Mouse (Mus musculus) intestine, postnatal 0 days (tissue): ENCODE measurements around the gene Mnd1. TPM values are rescaled to one million over a fixed set of nuclear protein-coding genes. Genes with fewer than 3 reads are reported as not detected.

ENCODE experiments used
- ATAC-seq: fragments of 200-750 bp; cut with Nextera tagmentation; 2 replicates; pipeline ENCODE4 v1.8.0; 2017; ENCODE audit warnings: mild to moderate bottlenecking, moderate TSS enrichment, moderate library complexity
- H3K27ac ChIP-seq: fragments of 300-500 bp; sonication (generic); 2 replicates; pipeline ENCODE4 v1.5.1; 2014; ENCODE audit warnings: mild to moderate bottlenecking, low read depth, low read length, moderate library complexity
- H3K27me3 ChIP-seq: fragments of 300-500 bp; sonication (generic); replicated peaks from 2 replicates; pipeline ENCODE4 v1.6.1; 2014; ENCODE audit warnings: low read length, mixed read lengths; ENCODE audit not compliant: control insufficient read depth, insufficient read depth
- H3K36me3 ChIP-seq: fragments of 300-500 bp; sonication (generic); 2 replicates; pipeline ENCODE4 v1.6.1; 2014; ENCODE audit warnings: mild to moderate bottlenecking, moderate library complexity; ENCODE audit not compliant: control insufficient read depth, insufficient read depth
- H3K4me1 ChIP-seq: fragments of 300-500 bp; sonication (generic); replicated peaks from 2 replicates; pipeline ENCODE4 v1.6.1; 2014; ENCODE audit warnings: antibody characterized with exemption, low read length, mixed read lengths; ENCODE audit not compliant: control insufficient read depth, insufficient read depth
- H3K4me2 ChIP-seq: fragments of 300-500 bp; sonication (generic); replicated peaks from 2 replicates; pipeline ENCODE4 v1.6.1; 2014; ENCODE audit warnings: low read depth, mild to moderate bottlenecking, moderate library complexity
- H3K4me3 ChIP-seq: fragments of 300-500 bp; sonication (generic); 2 replicates; pipeline ENCODE4 v1.5.1; 2014; ENCODE audit warnings: low read depth, low read length
- H3K9ac ChIP-seq: fragments of 300-500 bp; sonication (generic); 2 replicates; pipeline ENCODE4 v1.6.1; 2014; ENCODE audit warnings: mild to moderate bottlenecking, low read depth, low read length
- H3K9me3 ChIP-seq: fragments of 300-500 bp; sonication (generic); 2 replicates; pipeline ENCODE4 v1.6.1; 2016; ENCODE audit warnings: mixed run types; ENCODE audit not compliant: control insufficient read depth
- CTCF ChIP-seq: sonication (generic); IDR thresholded peaks from 2 replicates; pipeline ENCODE4 v1.5.1; 2016; ENCODE audit warnings: low read depth, mild to moderate bottlenecking, control low read depth, antibody characterized with exemption, moderate library complexity
- WGBS: fragments of 180-500 bp; shearing (Covaris S2); extraction: QIAGEN DNeasy Blood & Tissue Kit; methylation state at CpG from one replicate; pipeline ENCODE4 v1.1.7; 2014; 5-methylcytosine and 5-hydroxymethylcytosine counted together
- polyA plus RNA-seq: library from polyadenylated mRNA; unstranded; fragments of >200 nt; fragmentation: Nextera tagmentation; extraction: Ambion mirVana; gene quantifications from 2 replicates; pipeline ENCODE4 v1.2.1, GENCODE M21; 2015

The Mnd1 gene
- polyA plus RNA-seq, 1 experiment from 2014 or later = 6.5 TPM

- H3K4me2 ChIP-seq = no peak overlapping the region
- H3K27me3 ChIP-seq = no peaks in the 10 kb centered on the region
- H3K4me1 ChIP-seq = no peaks in the 10 kb centered on the region; the same call in 1 of the 2 replicates
- ATAC-seq = no peak
- H3K4me3 ChIP-seq = no peak overlapping the region
- no peak overlapping the region for H3K27ac ChIP-seq
- H3K9me3 ChIP-seq = no peaks in the 10 kb centered on the region
- no peak for TF ChIP-seq CTCF
- no peak overlapping the region for H3K9ac ChIP-seq
- H3K36me3 ChIP-seq = no peaks in the 10 kb centered on the region
- 63% methylated on average over 5 of the region's 5 CpGs for WGBS
Measured at GRCm38 (mm10) chr3:84130776-84131175, 24.8 kb downstream of the Mnd1 start.

DNA sequence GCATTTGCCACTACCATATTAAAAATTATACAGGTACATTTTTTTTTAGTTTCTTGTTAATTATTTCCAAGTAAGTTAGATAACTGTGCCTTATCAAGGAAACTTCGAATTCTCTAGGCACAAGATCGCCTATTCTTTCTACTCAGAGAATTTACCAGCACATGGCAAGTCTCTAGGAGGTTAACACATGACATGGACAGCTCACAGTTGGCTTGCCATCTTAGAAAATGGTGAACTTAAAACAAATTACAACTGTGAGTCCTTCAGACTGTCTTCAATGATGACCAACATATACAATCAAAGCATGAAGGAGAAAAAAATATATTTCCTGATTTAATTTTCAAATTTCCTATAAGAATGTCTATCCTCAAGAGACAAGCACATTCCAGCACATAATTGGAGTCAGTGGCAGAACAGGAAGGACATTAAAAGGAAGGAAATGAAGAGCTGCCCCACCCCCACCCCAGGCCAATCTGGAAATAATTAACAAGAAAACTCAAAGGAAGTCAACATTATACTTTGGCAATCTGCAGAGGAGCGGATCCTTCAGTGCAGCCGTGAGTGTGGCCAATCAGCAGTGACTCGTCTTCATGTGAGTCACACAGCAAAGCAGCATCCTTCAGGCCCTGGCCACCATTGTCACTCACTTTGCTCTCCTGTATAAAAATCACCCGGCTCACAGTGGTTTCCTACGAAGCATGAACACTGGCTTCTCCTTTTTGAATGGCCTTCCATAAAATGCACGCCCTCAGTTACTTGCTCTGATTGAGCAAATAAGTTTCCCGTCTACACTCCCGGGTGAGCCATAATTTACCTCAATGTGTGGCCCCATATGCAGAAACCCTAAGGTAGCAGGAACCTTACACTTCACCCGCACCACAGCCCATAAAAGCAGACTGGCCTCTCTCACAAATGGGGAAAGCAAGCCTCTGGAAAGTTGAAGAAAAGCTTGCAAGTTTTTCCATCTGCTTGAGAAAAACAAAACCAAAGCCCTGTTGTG lies 26.4 kb downstream of the Mnd1 start:
- Histone ChIP-seq H3K4me2 (no peak overlapping the region), H3K27ac (peak overlapping the region; percentile 21), H3K27me3 (no peaks in the 10 kb centered on the region), H3K9ac (no peak overlapping the region), H3K4me3 (no peak overlapping the region), H3K9me3 (no peaks in the 10 kb centered on the region), H3K4me1 (no peaks in the 10 kb centered on the region; the same call in 1 of the 2 replicates), H3K36me3 (no peaks in the 10 kb centered on the region)
- 37% methylated on average over 11 of the region's 11 CpGs for WGBS
- no peak for TF ChIP-seq CTCF
- ATAC-seq = peak; percentile 60

DNA sequence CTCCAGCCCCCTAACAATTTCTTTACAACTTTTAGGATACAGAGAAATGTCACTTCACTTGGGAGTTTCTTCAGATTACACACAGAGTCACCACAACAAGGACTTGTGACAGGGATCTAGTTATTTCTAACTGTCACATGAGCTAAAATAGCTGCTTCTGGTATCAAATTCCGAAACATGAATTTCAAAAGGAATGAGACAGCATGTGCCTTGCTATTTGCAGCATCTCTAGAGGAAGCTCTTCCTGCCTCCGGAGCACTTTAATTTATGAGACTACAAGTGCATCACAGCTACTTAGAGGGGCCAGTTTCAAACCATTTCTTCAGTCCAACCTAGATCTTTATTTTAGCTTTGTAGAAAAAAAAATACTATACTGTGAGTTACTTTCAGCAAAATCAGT lies 28.2 kb downstream of the Mnd1 start:
- H3K4me1 ChIP-seq = no peaks in the 10 kb centered on the region; the same call in 1 of the 2 replicates
- WGBS = 74% methylated on average over 2 of the region's 2 CpGs
- TF ChIP-seq CTCF = no peak

GRCm38 (mm10) chr3:84126721-84127120 lies 28.9 kb downstream of the Mnd1 start:
- WGBS = 79% methylated on average over 3 of the region's 3 CpGs
- no peak for TF ChIP-seq CTCF
- H3K9me3 ChIP-seq = no peaks in the 10 kb centered on the region

More for the DNA sequence above, 28.2 kb downstream of the Mnd1 start:
- ATAC-seq = no peak
- Histone ChIP-seq H3K4me2 (no peak overlapping the region), H3K9ac (no peak overlapping the region), H3K27ac (no peak overlapping the region), H3K4me3 (no peak overlapping the region), H3K27me3 (no peaks in the 10 kb centered on the region), H3K36me3 (no peaks in the 10 kb centered on the region), H3K9me3 (no peaks in the 10 kb centered on the region)

GRCm38 (mm10) chr3:84125704-84126289 lies 29.8 kb downstream of the Mnd1 start:
- no peak for TF ChIP-seq CTCF
- H3K27ac ChIP-seq = no peak overlapping the region
- H3K9ac ChIP-seq = no peak overlapping the region
- no peaks in the 10 kb centered on the region for H3K36me3 ChIP-seq
- no peak overlapping the region for H3K4me2 ChIP-seq
- WGBS = 68% methylated on average over 6 of the region's 6 CpGs
- H3K9me3 ChIP-seq = no peaks in the 10 kb centered on the region
- ATAC-seq = no peak
- H3K27me3 ChIP-seq = no peaks in the 10 kb centered on the region
- no peaks in the 10 kb centered on the region; the same call in 1 of the 2 replicates for H3K4me1 ChIP-seq
- H3K4me3 ChIP-seq = no peak overlapping the region

More at GRCm38 (mm10) chr3:84126721-84127120, 28.9 kb downstream of the Mnd1 start:
- Histone ChIP-seq H3K27me3 (no peaks in the 10 kb centered on the region), H3K27ac (no peak overlapping the region), H3K4me1 (no peaks in the 10 kb centered on the region; the same call in 1 of the 2 replicates), H3K9ac (no peak overlapping the region), H3K4me2 (no peak overlapping the region), H3K4me3 (no peak overlapping the region), H3K36me3 (no peaks in the 10 kb centered on the region)
- ATAC-seq = no peak

GRCm38 (mm10) chr3:84123461-84123860 lies 32.1 kb downstream of the Mnd1 start:
- ATAC-seq = no peak
- no peak overlapping the region for H3K4me3 ChIP-seq
- TF ChIP-seq CTCF = peak; percentile 81
- H3K9me3 ChIP-seq = no peaks in the 10 kb centered on the region
- no peaks in the 10 kb centered on the region for H3K27me3 ChIP-seq
- no peaks in the 10 kb centered on the region for H3K4me1 ChIP-seq
- H3K9ac ChIP-seq = no peak overlapping the region
- H3K36me3 ChIP-seq = no peaks in the 10 kb centered on the region
- H3K27ac ChIP-seq = no peak overlapping the region
- WGBS = 67% methylated on average over 3 of the region's 3 CpGs
- H3K4me2 ChIP-seq = no peak overlapping the region
